Mouse (Mus musculus) heart, embryonic 15.5 days (tissue): ENCODE measurements at regions not wholly inside any gene's neighbourhood (a gene's known extent, or its start where the extent isn't known, plus 50 kb on each side); places are given as distances from the start of the nearest gene placed in this dataset.

ENCODE experiments used
- ATAC-seq: fragments of 200-750 bp; cut with Nextera tagmentation; replicated peaks from 2 replicates; pipeline ENCODE4 v1.8.0; 2017; ENCODE audit warnings: low read depth, moderate TSS enrichment; ENCODE audit not compliant: insufficient number of reproducible peaks, insufficient read depth, low FRiP score
- H3K27ac ChIP-seq: fragments of 300-500 bp; sonication (generic); 2 replicates; pipeline ENCODE4 v1.5.1; 2015; ENCODE audit warnings: mild to moderate bottlenecking, inconsistent platforms
- H3K27me3 ChIP-seq: fragments of 300-500 bp; sonication (generic); 2 replicates; pipeline ENCODE4 v1.6.1; 2015; ENCODE audit warnings: inconsistent platforms
- H3K36me3 ChIP-seq: fragments of 300-500 bp; sonication (generic); 2 replicates; pipeline ENCODE4 v1.6.1; 2015; ENCODE audit warnings: mild to moderate bottlenecking, inconsistent platforms
- H3K4me1 ChIP-seq: fragments of 300-500 bp; sonication (generic); replicated peaks from 2 replicates; pipeline ENCODE4 v1.6.1; 2015; ENCODE audit warnings: inconsistent platforms
- H3K4me2 ChIP-seq: fragments of 300-500 bp; sonication (generic); 2 replicates; pipeline ENCODE4 v1.6.1; 2015; ENCODE audit warnings: inconsistent platforms, mild to moderate bottlenecking, moderate library complexity
- H3K4me3 ChIP-seq: fragments of 300-500 bp; sonication (generic); 2 replicates; pipeline ENCODE4 v1.5.1; 2015; ENCODE audit warnings: mild to moderate bottlenecking, inconsistent platforms
- H3K9ac ChIP-seq: fragments of 300-500 bp; sonication (generic); 2 replicates; pipeline ENCODE4 v1.6.1; 2015; ENCODE audit warnings: mild to moderate bottlenecking, inconsistent platforms
- H3K9me3 ChIP-seq: fragments of 300-500 bp; sonication (generic); replicated peaks from 2 replicates; pipeline ENCODE4 v1.6.1; 2016; ENCODE audit warnings: inconsistent platforms
- WGBS: fragments of 180-500 bp; shearing (Covaris S2); methylation state at CpG from one replicate; pipeline ENCODE4 v1.1.7; 2015; ENCODE audit warnings: mixed read lengths; 5-methylcytosine and 5-hydroxymethylcytosine counted together

DNA sequence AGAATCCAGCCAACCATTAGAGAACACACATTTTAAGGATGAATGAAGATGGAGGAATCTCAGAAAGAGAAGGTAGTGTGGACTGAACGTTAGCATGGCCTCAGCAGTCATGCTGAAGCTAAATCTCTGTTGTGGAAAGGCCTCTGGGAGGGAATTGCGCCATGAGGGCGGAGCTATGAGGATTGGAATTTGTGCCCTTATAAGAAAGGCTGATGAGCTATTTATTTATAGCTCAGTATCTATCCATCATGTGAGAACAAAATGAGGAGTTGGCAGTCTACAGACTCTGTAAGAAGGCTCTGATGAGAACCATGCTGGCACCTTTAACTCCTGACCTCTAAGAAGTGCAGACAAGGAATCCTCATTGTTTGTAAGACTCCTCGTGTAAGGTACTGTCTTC is 214.8 kb upstream of the Daam1 start:
- H3K4me2 ChIP-seq: no peak overlapping the region
- no peak for ATAC-seq
- H3K36me3 ChIP-seq: no peaks in the 10 kb centered on the region
- peaks cover 5% of the 10 kb centered on the region; the same call in 1 of the 2 replicates for H3K4me1 ChIP-seq
- H3K27ac ChIP-seq: no peak overlapping the region
- H3K4me3 ChIP-seq: no peak overlapping the region
- no peak overlapping the region for H3K9ac ChIP-seq
- no peaks in the 10 kb centered on the region for H3K9me3 ChIP-seq
- WGBS: 49% methylated on average over 4 of the region's 4 CpGs
- H3K27me3 ChIP-seq: no peaks in the 10 kb centered on the region

DNA sequence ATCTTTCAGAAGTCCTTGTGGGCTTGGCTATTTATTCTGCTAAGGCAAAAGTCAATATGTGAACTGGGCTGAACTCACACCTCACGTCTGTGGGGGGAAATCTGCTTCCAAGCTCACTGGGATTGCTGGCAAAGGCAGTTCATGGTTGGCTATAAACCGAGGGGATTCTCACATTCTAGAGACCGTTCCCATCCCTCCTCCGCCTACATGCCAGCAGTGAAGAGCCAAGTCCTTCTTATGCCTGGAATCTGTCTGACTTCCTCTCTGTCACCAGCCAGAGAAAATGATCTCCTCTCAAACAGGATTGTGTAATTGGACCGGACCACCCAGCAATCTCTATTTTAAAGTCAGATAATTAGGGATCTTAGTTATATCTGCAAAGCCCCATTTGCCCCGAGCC is 212.4 kb upstream of the Daam1 start:
- no peak for ATAC-seq
- H3K4me2 ChIP-seq: no peak overlapping the region
- H3K4me1 ChIP-seq: peaks cover 5% of the 10 kb centered on the region; the same call in 1 of the 2 replicates
- H3K9me3 ChIP-seq: no peaks in the 10 kb centered on the region
- WGBS: 59% methylated on average over 6 of the region's 6 CpGs
- H3K27me3 ChIP-seq: no peaks in the 10 kb centered on the region
- H3K36me3 ChIP-seq: no peaks in the 10 kb centered on the region
- no peak overlapping the region for H3K27ac ChIP-seq
- no peak overlapping the region for H3K9ac ChIP-seq
- no peak overlapping the region for H3K4me3 ChIP-seq

DNA sequence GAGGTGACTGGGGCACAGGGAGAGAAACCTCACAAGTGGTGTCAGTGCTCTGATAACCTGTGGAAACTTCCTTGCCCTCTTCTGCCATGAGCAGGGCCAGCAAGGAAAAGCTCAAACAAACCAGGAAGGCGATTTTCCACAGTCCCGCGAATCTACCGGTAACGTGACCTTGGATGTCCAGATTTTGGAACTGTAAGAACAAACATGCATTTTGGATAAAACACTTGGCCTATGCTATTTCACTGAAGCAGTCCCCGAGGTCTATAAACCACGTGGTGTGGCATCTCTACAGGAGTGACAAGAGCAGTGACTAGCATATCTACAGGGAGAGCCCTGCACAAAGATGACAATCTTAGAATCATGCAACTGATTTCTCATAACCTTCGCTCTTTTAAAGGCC is 211.9 kb upstream of the Daam1 start:
- no peak overlapping the region for H3K4me2 ChIP-seq
- no peak overlapping the region for H3K27ac ChIP-seq
- WGBS: 78% methylated on average over 8 of the region's 8 CpGs
- no peaks in the 10 kb centered on the region for H3K27me3 ChIP-seq
- no peak for ATAC-seq
- peaks cover 10% of the 10 kb centered on the region for H3K4me1 ChIP-seq
- no peaks in the 10 kb centered on the region for H3K9me3 ChIP-seq
- H3K36me3 ChIP-seq: no peaks in the 10 kb centered on the region
- H3K4me3 ChIP-seq: no peak overlapping the region
- no peak overlapping the region for H3K9ac ChIP-seq

DNA sequence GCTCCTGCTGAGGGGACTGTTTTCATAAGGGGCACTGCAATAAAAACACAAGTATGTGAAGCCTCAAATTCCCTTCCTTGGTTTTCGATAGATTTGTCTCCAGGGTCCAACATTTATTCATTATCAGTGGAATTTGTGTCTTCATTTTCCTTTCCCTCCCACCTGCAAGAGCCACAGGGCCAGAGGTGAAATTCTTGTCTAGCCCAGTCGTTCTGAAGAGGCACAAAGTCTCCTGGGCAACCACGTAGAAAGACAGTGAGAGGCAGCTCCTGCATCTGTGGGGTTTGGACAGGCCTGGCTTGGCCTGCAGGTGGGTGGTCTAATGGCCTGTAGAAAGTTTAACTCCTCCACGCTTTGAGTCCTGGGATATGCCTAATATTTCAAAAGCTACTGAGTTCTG is 211.3 kb upstream of the Daam1 start:
- no peak for ATAC-seq
- Histone ChIP-seq H3K4me3 (no peak overlapping the region), H3K9me3 (no peaks in the 10 kb centered on the region), H3K36me3 (no peaks in the 10 kb centered on the region), H3K27me3 (no peaks in the 10 kb centered on the region), H3K9ac (no peak overlapping the region), H3K4me2 (no peak overlapping the region), H3K4me1 (peaks cover 13% of the 10 kb centered on the region), H3K27ac (no peak overlapping the region)
- 56% methylated on average over 4 of the region's 4 CpGs for WGBS

DNA sequence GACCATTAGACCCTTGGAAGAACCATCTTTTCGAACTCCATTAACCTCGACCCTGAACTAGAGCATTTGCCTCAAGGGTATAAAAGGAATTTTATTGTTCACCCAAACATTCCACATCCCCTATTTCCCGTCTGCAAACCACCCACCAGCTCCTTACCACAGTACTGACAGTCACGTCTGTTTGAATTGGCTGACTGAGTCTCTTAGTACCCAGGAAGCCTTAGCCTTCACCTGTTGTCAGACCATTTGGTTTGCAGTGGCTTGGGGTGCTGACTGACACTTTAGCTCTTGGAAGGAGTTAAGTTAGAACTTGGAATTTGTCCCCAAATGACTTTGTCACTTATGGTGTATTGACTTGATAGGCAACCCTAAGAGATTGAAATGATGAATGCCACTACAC is 209.3 kb upstream of the Daam1 start:
- no peak for ATAC-seq
- H3K9ac ChIP-seq: no peak overlapping the region
- WGBS: 63% methylated on average over 4 of the region's 4 CpGs

DNA sequence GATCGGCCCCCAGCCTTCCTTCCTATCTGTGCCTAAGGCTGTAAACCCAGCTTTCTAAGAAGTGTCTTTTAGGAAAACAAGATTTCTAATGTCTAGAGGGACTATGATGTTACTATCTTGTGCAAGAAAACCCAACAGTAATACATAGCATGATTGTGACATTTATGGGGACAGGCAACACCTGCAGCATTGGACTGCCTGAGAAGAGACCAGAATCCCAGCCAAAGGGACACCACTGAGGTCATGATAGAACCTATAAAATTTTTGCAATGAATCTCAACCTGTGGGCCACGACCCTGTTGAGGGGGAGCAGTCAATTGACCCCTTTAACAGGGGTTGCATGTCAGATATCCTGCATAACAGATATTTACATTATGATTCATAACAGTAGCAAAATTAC is 208.1 kb upstream of the Daam1 start:
- peaks cover 24% of the 10 kb centered on the region for H3K4me1 ChIP-seq

More for the DNA sequence above, 209.3 kb upstream of the Daam1 start:
- no peak overlapping the region for H3K4me3 ChIP-seq
- H3K4me1 ChIP-seq: peaks cover 14% of the 10 kb centered on the region
- H3K27me3 ChIP-seq: no peaks in the 10 kb centered on the region
- no peak overlapping the region for H3K27ac ChIP-seq
- no peak overlapping the region for H3K4me2 ChIP-seq
- H3K9me3 ChIP-seq: no peaks in the 10 kb centered on the region
- H3K36me3 ChIP-seq: no peaks in the 10 kb centered on the region

DNA sequence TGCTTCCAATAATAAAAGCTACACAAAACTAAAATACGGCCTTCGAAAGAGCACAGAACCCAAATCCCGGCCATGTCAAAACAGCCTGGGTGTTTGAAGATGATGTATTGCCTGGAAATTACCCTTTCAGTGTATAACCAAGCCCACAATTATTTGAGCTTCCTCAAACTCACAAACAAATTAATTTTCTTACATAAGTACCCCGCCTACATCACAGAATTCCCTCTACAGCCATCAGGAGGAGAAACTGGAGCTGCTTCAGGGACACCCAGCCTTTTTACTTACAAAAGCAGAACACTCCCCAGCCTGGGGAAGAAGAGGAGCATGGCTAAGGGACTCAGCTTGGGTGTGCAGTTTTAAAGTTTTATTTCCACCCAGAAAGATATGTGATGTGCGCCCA is 207.6 kb upstream of the Daam1 start:
- no peak overlapping the region for H3K4me3 ChIP-seq
- 84% methylated on average over 5 of the region's 5 CpGs for WGBS
- no peak for ATAC-seq

More for the DNA sequence above, 208.1 kb upstream of the Daam1 start:
- Histone ChIP-seq H3K9ac (no peak overlapping the region), H3K27ac (no peak overlapping the region), H3K4me3 (no peak overlapping the region), H3K36me3 (no peaks in the 10 kb centered on the region), H3K27me3 (no peaks in the 10 kb centered on the region), H3K9me3 (no peaks in the 10 kb centered on the region), H3K4me2 (no peak overlapping the region)
- WGBS: 83% methylated on average over 2 of the region's 2 CpGs
- no peak for ATAC-seq

DNA sequence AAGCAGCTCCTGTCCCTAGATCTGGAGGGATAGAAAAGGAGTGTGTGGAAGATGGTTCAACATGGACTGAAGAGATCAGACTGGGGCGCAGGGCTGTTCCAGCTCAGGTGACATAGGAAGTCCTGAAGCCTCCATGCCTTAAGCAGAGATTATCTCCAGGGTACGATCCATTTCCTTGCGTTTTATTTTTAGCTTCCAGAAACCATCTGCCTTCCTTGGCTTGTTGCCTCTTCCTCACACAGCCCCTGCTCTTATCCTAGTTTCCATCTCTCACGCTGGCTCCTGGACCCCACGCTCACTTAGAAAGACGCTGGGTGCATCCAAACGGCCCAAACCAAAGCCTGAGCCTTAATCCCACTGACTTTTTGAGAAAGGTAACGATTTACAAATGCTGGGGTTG is 206.8 kb upstream of the Daam1 start:
- WGBS: 50% methylated on average over 8 of the region's 8 CpGs
- H3K4me3 ChIP-seq: no peak overlapping the region
- H3K9me3 ChIP-seq: no peaks in the 10 kb centered on the region

More for the DNA sequence above, 207.6 kb upstream of the Daam1 start:
- H3K4me1 ChIP-seq: peaks cover 26% of the 10 kb centered on the region
- H3K9me3 ChIP-seq: no peaks in the 10 kb centered on the region
- H3K27ac ChIP-seq: no peak overlapping the region
- H3K36me3 ChIP-seq: no peaks in the 10 kb centered on the region
- no peak overlapping the region for H3K9ac ChIP-seq
- H3K27me3 ChIP-seq: no peaks in the 10 kb centered on the region
- H3K4me2 ChIP-seq: no peak overlapping the region

DNA sequence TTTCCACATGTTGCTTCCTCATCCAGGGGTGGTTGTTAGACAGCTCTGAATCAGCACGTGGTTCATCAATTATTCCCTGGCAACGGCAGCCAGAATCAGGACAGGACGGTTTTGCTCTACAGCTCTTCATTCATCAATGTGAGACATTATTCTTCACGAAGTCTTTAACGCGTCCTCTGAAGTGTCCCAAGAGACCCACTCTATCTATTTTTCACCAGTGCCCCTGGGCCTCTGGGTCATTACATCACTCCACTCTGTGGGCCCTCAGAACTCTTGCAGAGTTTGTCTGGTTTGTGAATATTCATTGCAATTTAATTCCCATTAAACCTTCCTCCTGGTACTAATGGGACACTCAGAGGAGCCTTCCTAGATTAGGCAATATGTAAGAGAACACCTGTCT is 206.2 kb upstream of the Daam1 start:
- H3K27me3 ChIP-seq: no peaks in the 10 kb centered on the region
- no peak overlapping the region for H3K4me2 ChIP-seq
- no peaks in the 10 kb centered on the region for H3K9me3 ChIP-seq
- no peak overlapping the region for H3K9ac ChIP-seq
- no peak for ATAC-seq
- H3K27ac ChIP-seq: no peak overlapping the region
- H3K36me3 ChIP-seq: no peaks in the 10 kb centered on the region
- H3K4me1 ChIP-seq: peaks cover 26% of the 10 kb centered on the region
- WGBS: 39% methylated on average over 6 of the region's 6 CpGs
- H3K4me3 ChIP-seq: no peak overlapping the region

More for the DNA sequence above, 206.8 kb upstream of the Daam1 start:
- H3K4me1 ChIP-seq: peaks cover 26% of the 10 kb centered on the region
- no peak overlapping the region for H3K27ac ChIP-seq
- no peak overlapping the region for H3K4me2 ChIP-seq
- no peak overlapping the region for H3K9ac ChIP-seq
- H3K27me3 ChIP-seq: no peaks in the 10 kb centered on the region
- ATAC-seq: no peak
- H3K36me3 ChIP-seq: no peaks in the 10 kb centered on the region

DNA sequence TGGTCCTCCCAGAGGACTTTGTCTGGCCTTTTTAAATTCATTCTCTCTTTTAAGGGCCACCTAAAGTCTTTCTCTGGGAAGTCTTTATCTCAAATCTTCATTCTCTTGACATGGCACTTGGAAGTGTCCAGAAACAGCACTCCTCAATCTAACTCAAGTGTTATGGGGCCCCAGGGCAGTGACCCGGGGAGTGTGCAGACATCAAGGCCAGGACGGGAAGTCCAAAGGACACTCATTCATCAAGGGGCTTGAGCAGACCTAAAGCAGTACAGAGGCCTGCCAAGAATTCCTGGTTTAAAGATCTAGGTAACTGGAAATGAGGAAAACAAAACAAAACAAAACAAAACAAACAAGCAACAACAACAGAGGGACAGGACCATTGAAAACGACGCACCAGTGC is 205.8 kb upstream of the Daam1 start:
- no peaks in the 10 kb centered on the region for H3K36me3 ChIP-seq
- WGBS: 49% methylated on average over 4 of the region's 4 CpGs
- H3K4me1 ChIP-seq: peaks cover 26% of the 10 kb centered on the region
- no peaks in the 10 kb centered on the region for H3K27me3 ChIP-seq
- no peaks in the 10 kb centered on the region for H3K9me3 ChIP-seq
- no peak overlapping the region for H3K27ac ChIP-seq
- H3K4me3 ChIP-seq: no peak overlapping the region
- no peak overlapping the region for H3K9ac ChIP-seq
- no peak overlapping the region for H3K4me2 ChIP-seq
- ATAC-seq: no peak

DNA sequence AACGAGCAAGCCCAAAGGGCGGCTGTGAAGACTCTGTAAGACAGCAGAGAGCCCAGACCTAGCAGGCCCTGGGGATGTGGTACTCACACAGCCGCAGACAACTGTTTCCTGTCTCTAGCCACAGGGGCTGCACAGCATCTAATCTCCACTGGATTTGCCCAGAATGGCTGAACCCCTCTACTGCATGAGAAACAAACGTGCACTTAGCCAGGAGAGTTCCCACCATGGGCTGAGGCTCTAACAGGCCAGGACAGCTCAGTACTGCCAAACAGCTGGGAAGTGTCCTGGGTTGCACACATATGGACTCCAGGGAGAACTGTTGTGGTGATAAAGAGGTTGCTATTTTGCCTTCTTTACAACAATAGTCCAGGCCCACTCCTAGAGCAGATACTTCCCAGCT is 204.1 kb upstream of the Daam1 start:
- no peak overlapping the region for H3K4me2 ChIP-seq
- no peaks in the 10 kb centered on the region for H3K9me3 ChIP-seq
- H3K4me3 ChIP-seq: no peak overlapping the region
- H3K36me3 ChIP-seq: no peaks in the 10 kb centered on the region
- WGBS: 42% methylated on average over 4 of the region's 4 CpGs
- peak overlapping the region; percentile 31 for H3K27ac ChIP-seq
- H3K27me3 ChIP-seq: no peaks in the 10 kb centered on the region
- peaks cover 32% of the 10 kb centered on the region for H3K4me1 ChIP-seq
- no peak overlapping the region for H3K9ac ChIP-seq
- ATAC-seq: peak; percentile 73

DNA sequence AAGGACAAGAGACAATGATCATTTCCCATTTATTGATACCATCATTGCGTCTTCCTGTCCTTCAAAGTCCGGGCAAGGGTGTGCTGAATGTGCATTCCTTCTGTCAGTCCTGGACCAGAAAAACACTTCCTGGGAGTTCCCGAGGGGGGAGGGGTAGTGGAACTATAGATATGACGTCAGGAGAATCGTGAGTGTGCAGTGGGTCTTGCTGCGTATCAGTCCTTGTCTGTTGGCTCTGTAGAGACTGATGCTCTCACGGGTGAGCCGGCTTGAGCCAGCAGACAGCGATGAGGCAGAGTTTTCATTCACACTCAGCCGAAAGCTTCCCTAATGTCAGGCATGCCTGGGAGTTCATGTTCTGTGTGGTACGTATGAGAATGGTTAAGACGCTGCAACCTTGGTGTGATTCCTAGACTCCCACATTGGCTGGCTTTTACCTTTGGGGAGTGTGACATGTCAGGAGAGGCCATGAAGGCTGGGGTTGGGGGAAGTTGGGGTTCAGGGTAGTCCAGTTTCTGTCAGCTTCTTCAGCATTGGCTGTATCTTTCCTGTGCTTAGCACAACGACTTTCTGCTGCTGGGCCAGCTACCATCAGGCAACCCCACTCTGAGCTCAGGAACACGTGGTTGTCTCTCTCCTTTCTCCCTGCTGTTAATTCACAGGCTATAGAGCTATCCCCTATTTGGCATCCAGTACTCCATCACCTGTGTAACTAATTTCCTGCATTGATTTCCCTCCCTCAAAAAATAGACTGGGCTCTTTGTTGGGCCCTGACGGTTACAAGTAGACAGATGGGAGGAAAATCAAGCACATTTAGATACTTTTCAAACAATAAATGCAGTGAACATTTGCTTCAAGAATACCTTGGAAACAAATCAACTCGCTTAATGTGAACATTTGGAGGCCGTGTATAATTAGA is 203.2 kb upstream of the Daam1 start:
- WGBS: 47% methylated on average over 17 of the region's 17 CpGs
- Histone ChIP-seq H3K27ac (peak overlapping the region; percentile 31), H3K27me3 (no peaks in the 10 kb centered on the region), H3K36me3 (no peaks in the 10 kb centered on the region), H3K9ac (no peak overlapping the region), H3K4me3 (no peak overlapping the region), H3K4me2 (peak overlapping the region; percentile 25), H3K9me3 (no peaks in the 10 kb centered on the region), H3K4me1 (peaks cover 32% of the 10 kb centered on the region)
- no peak; the same call in 1 of the 2 replicates for ATAC-seq
